Mouse (Mus musculus) liver, embryonic 14.5 days (tissue): ENCODE data around the gene Abcb10.

Experiments used
- CTCF ChIP-seq: IDR thresholded peaks from 2 replicates; pipeline ENCODE4 v1.5.1; 2016; ENCODE audit warnings: antibody characterized with exemption, low read depth, control low read depth
- EP300 ChIP-seq: IDR thresholded peaks from 2 replicates; pipeline ENCODE4 v1.6.1; 2016; ENCODE audit warnings: antibody characterized with exemption, low read depth

DNA sequence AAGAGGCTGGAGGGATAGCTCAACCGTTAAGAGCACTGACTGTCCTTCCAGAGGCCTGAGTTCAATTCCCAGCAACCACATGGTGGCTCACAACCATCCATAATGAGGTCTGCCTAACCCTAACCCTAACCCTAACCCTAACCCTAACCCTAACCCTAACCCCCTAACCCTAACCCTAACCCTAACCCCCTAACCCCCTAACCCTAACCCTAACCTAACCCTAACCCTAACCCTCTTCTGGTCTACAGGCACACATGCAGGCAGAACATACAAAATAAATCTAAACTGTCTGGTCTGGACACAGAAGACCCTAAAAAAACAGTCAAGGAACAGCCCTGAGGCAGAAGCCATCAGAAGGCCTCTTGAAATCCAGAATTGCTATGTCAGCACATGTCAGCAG lies 21.6 kb downstream of the Abcb10 start:
- TF ChIP-seq CTCF (no peak), EP300 (no peak)
